In the genomic region with DNA sequence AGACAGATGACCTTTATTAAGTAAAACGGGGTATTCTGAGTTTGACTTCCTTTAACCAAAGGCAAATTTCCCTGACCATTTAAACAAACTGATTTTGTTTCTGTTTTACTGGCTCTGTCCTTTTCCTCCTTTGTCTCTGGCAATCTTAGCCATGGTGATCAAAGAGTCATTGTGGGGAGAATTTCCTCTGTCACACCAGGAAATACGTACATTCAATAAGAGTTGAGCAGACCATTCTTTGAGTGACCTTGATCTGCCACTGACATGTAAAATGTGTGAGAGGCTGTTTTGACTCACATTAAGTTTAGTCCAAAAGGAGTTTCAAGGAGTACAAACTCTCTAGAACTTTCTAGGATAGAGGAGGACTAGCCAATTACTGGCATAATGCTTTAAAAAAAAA, we compare ENCODE assay signal across 19 mouse cellular contexts.
DNase-seq lines count a peak whose midpoint lies in the region; ATAC-seq and TF ChIP-seq lines count a peak whose summit lies in the region.
"Had no signal": no experiment of that assay in that cellular context is flagged by ENCODE, and none has a peak within 500 bp of the region (broad histone marks: within the 10 kb centered on the region; RNA-seq: fewer than 3 reads in every experiment).

No protein-coding gene starts in this region.

- H3K4me3 ChIP-seq in heart, embryonic 16.5 days (ENCODE audit: low read length): no peak overlapping the region
- no peak overlapping the region for H3K4me3 ChIP-seq in heart, adult 2 months
- H3K4me3 ChIP-seq in layer of hippocampus, adult 2 months: no peak overlapping the region
- H3K4me3 ChIP-seq in lung, postnatal 0 days (ENCODE audit: low read depth, low read length): no peak overlapping the region
- H3K4me3 ChIP-seq in brown adipose tissue, adult 24 weeks (ENCODE audit: insufficient read depth, low read depth, low read length): no peak overlapping the region
- H3K4me3 ChIP-seq: forebrain, embryonic 12.5 days; heart, embryonic 12.5 days; hindbrain, embryonic 12.5 days had no signal

- no peaks in the 10 kb centered on the region for H3K79me2 ChIP-seq in heart, adult 2 months (replicated peaks; ENCODE audit: control insufficient read depth, insufficient read depth, low read length)

- H3K27me3 ChIP-seq in heart, embryonic 16.5 days (ENCODE audit: control insufficient read depth, insufficient read depth, low read length): no peaks in the 10 kb centered on the region
- no peaks in the 10 kb centered on the region for H3K27me3 ChIP-seq in heart, adult 2 months (ENCODE audit: control insufficient read depth, insufficient read depth, low read length)
- H3K27me3 ChIP-seq in lung, postnatal 0 days (replicated peaks; ENCODE audit: insufficient read depth, low read length): no peaks in the 10 kb centered on the region
- H3K27me3 ChIP-seq: forebrain, embryonic 12.5 days; heart, embryonic 12.5 days; hindbrain, embryonic 12.5 days had no signal

- peaks cover 15% of the 10 kb centered on the region for H3K4me1 ChIP-seq in heart, embryonic 16.5 days (ENCODE audit: control insufficient read depth, insufficient read depth, low read length)
- H3K4me1 ChIP-seq in heart, adult 2 months (ENCODE audit: control insufficient read depth, insufficient read depth, low read length): peaks cover 5% of the 10 kb centered on the region
- H3K4me1 ChIP-seq in lung, postnatal 0 days (ENCODE audit: insufficient read depth, low read depth, low read length): peaks cover 2% of the 10 kb centered on the region; the same call in 1 of the 2 replicates
- peaks cover 2% of the 10 kb centered on the region; the same call in 1 of the 2 replicates for H3K4me1 ChIP-seq in brown adipose tissue, adult 24 weeks (ENCODE audit: control insufficient read depth, insufficient read depth, insufficient read length, low read length)
- H3K4me1 ChIP-seq: hindbrain, embryonic 12.5 days had no signal

- TF ChIP-seq POLR2A in heart, adult 2 months (IDR thresholded peaks at IDR 0.05; ENCODE audit: insufficient read depth, low read depth, low read length): no peak

- no peak for TF ChIP-seq EP300 in heart, adult 2 months (IDR thresholded peaks at IDR 0.05; ENCODE audit: insufficient read depth, low read depth, low read length)
- peak; percentile 57 for TF ChIP-seq EP300 in lung, postnatal 0 days (IDR thresholded peaks at IDR 0.05)

- WGBS in heart, embryonic 16.5 days: 51% methylated on average over 2 of the region's 2 CpGs
- 43% methylated on average over 2 of the region's 2 CpGs for WGBS in heart, adult 2 months
- 19% methylated on average over 2 of the region's 2 CpGs for WGBS in lung, postnatal 0 days

- H3K36me3 ChIP-seq in heart, embryonic 16.5 days (ENCODE audit: control insufficient read depth, insufficient read depth): no peaks in the 10 kb centered on the region
- no peaks in the 10 kb centered on the region; the same call in 1 of the 2 replicates for H3K36me3 ChIP-seq in heart, adult 2 months (ENCODE audit: control insufficient read depth, insufficient read depth, low read length)
- H3K36me3 ChIP-seq in lung, postnatal 0 days (ENCODE audit: insufficient read depth, low read length): no peaks in the 10 kb centered on the region
- H3K36me3 ChIP-seq: forebrain, embryonic 12.5 days; heart, embryonic 12.5 days; hindbrain, embryonic 12.5 days had no signal

- H3K9me3 ChIP-seq in heart, embryonic 16.5 days (replicated peaks; ENCODE audit: control insufficient read depth, low read length): no peaks in the 10 kb centered on the region
- H3K9me3 ChIP-seq in lung, postnatal 0 days (ENCODE audit: low read length): no peaks in the 10 kb centered on the region
- H3K9me3 ChIP-seq: forebrain, embryonic 12.5 days; heart, embryonic 12.5 days; hindbrain, embryonic 12.5 days had no signal

- no peak for DNase-seq in heart, adult 2 months
- no peak for DNase-seq in layer of hippocampus, adult 2 months (ENCODE audit: low spot score in 2 of 2)
- no peak for DNase-seq in layer of hippocampus, postnatal 14 days (ENCODE audit: low spot score in 2 of 2)
- DNase-seq in lung, postnatal 0 days (ENCODE audit: low spot score): peak; percentile 36
- DNase-seq in lung, adult 18-20 months: no peak
- DNase-seq in kidney, postnatal 14 days: no peak
- DNase-seq: adrenal gland, postnatal 14 days; cerebellum, adult 18-20 months; cerebellum, adult 9-11 months; cerebellum, postnatal 36 days; gastrocnemius, postnatal 10 days; heart, adult 18-20 months; heart, postnatal 4 days had no signal

- ATAC-seq in heart, embryonic 16.5 days (replicated peaks; ENCODE audit: extremely low read depth, insufficient read depth, low FRiP score): no peak
- peak; percentile 52 for ATAC-seq in lung, postnatal 0 days
- ATAC-seq: activated CD4-positive, CD25-positive, alpha-beta regulatory T cell, adult 4 months had no signal

- no peak for TF ChIP-seq CTCF in heart, adult 2 months (IDR thresholded peaks at IDR 0.05)
- TF ChIP-seq CTCF in layer of hippocampus, adult 2 months (conservative IDR thresholded peaks at IDR 0.05): no peak
- TF ChIP-seq CTCF in lung, postnatal 0 days (IDR thresholded peaks at IDR 0.05): no peak

- intact Hi-C loops in heart, adult 2 months (cut with DNase I): no loop called here

- H3K27ac ChIP-seq in heart, embryonic 16.5 days (ENCODE audit: low read length): peak overlapping the region; percentile 64; the same call in 1 of the 2 replicates
- H3K27ac ChIP-seq in heart, adult 2 months: no peak overlapping the region
- peak overlapping the region; percentile 62; the same call in 1 of the 2 replicates for H3K27ac ChIP-seq in layer of hippocampus, adult 2 months
- peak overlapping the region; percentile 4; the same call in 1 of the 2 replicates for H3K27ac ChIP-seq in lung, postnatal 0 days (ENCODE audit: low read length)
- peak overlapping the region; percentile 60 for H3K27ac ChIP-seq in brown adipose tissue, adult 24 weeks (replicated peaks; ENCODE audit: low read depth, low read length)
- H3K27ac ChIP-seq: forebrain, embryonic 12.5 days; hindbrain, embryonic 12.5 days had no signal

- H3K4me2 ChIP-seq in heart, embryonic 16.5 days (ENCODE audit: low read depth, low read length): no peak overlapping the region
- H3K4me2 ChIP-seq in lung, postnatal 0 days (replicated peaks; ENCODE audit: low read depth, low read length): no peak overlapping the region
- H3K4me2 ChIP-seq: forebrain, embryonic 12.5 days; heart, embryonic 12.5 days; hindbrain, embryonic 12.5 days had no signal

- no peak overlapping the region for H3K9ac ChIP-seq in heart, embryonic 16.5 days (ENCODE audit: low read length)
- H3K9ac ChIP-seq in heart, adult 2 months (ENCODE audit: low read depth, low read length): no peak overlapping the region
- no peak overlapping the region for H3K9ac ChIP-seq in lung, postnatal 0 days (replicated peaks; ENCODE audit: low read depth)
- H3K9ac ChIP-seq: forebrain, embryonic 12.5 days; heart, embryonic 12.5 days; hindbrain, embryonic 12.5 days had no signal
